Mouse (Mus musculus): ENCODE measurements around the gene C1qtnf3. TPM values are rescaled to one million over a fixed set of nuclear protein-coding genes. Genes with fewer than 3 reads are reported as not detected.

C1qtnf3 gene
- polyA plus RNA-seq, 1 experiment = 0.08 TPM

GRCm38 (mm10) chr15:10940148-10941108, 11.7 kb upstream of the C1qtnf3 start:
- 90% methylated on average over 15 of the region's 15 CpGs for WGBS
- Histone ChIP-seq H3K4me3 (ENCODE audit: control insufficient read depth, insufficient read depth, low read length) (no peak overlapping the region), H3K27me3 (ENCODE audit: control insufficient read depth, insufficient read depth, low read length) (no peaks in the 10 kb centered on the region), H3K4me1 (replicated peaks; ENCODE audit: control insufficient read depth, insufficient read depth, low read length) (no peaks in the 10 kb centered on the region), H3K27ac (ENCODE audit: control insufficient read depth, insufficient read depth, low read length) (no peak overlapping the region), H3K36me3 (ENCODE audit: control insufficient read depth, insufficient read depth, low read length) (no peaks in the 10 kb centered on the region)
- no peak for TF ChIP-seq POLR2A (IDR thresholded peaks at IDR 0.05; ENCODE audit: control insufficient read depth, extremely low read depth, insufficient read depth, low read length, poor library complexity)
- no peak for TF ChIP-seq CTCF (IDR thresholded peaks at IDR 0.05; ENCODE audit: borderline replicate concordance, control insufficient read depth, extremely low read depth, insufficient read depth, low read length, poor library complexity)
- DNase-seq = no peak

- no peak for DNase-seq
- no peaks in the 10 kb centered on the region for H3K4me1 ChIP-seq (replicated peaks; ENCODE audit: control insufficient read depth, insufficient read depth, low read length)
- WGBS = 92% methylated on average over 6 of the region's 6 CpGs
- TF ChIP-seq POLR2A (IDR thresholded peaks at IDR 0.05; ENCODE audit: control insufficient read depth, extremely low read depth, insufficient read depth, low read length, poor library complexity) (no peak), CTCF (IDR thresholded peaks at IDR 0.05; ENCODE audit: borderline replicate concordance, control insufficient read depth, extremely low read depth, insufficient read depth, low read length, poor library complexity) (no peak)
- H3K27me3 ChIP-seq (ENCODE audit: control insufficient read depth, insufficient read depth, low read length) = no peaks in the 10 kb centered on the region
- H3K36me3 ChIP-seq (ENCODE audit: control insufficient read depth, insufficient read depth, low read length) = no peaks in the 10 kb centered on the region
- H3K4me3 ChIP-seq (ENCODE audit: control insufficient read depth, insufficient read depth, low read length) = no peak overlapping the region
- H3K27ac ChIP-seq (ENCODE audit: control insufficient read depth, insufficient read depth, low read length) = no peak overlapping the region
These were observed 10.2 kb upstream of the C1qtnf3 start for GRCm38 (mm10) chr15:10941901-10942300.

GRCm38 (mm10) chr15:10947852-10948251, 4.3 kb upstream of the C1qtnf3 start:
- DNase-seq = no peak
- H3K4me1 ChIP-seq (replicated peaks; ENCODE audit: control insufficient read depth, insufficient read depth, low read length) = no peaks in the 10 kb centered on the region
- no peak overlapping the region for H3K27ac ChIP-seq (ENCODE audit: control insufficient read depth, insufficient read depth, low read length)
- no peaks in the 10 kb centered on the region for H3K36me3 ChIP-seq (ENCODE audit: control insufficient read depth, insufficient read depth, low read length)
- 91% methylated on average over 1 of the region's 1 CpGs for WGBS
- H3K4me3 ChIP-seq (ENCODE audit: control insufficient read depth, insufficient read depth, low read length) = no peak overlapping the region
- TF ChIP-seq CTCF (IDR thresholded peaks at IDR 0.05; ENCODE audit: borderline replicate concordance, control insufficient read depth, extremely low read depth, insufficient read depth, low read length, poor library complexity) (no peak), POLR2A (IDR thresholded peaks at IDR 0.05; ENCODE audit: control insufficient read depth, extremely low read depth, insufficient read depth, low read length, poor library complexity) (no peak)
- H3K27me3 ChIP-seq (ENCODE audit: control insufficient read depth, insufficient read depth, low read length) = no peaks in the 10 kb centered on the region

GRCm38 (mm10) chr15:10952760-10953305, 701 bp downstream of the C1qtnf3 start:
- Histone ChIP-seq H3K27me3 (ENCODE audit: control insufficient read depth, insufficient read depth, low read length) (no peaks in the 10 kb centered on the region), H3K36me3 (ENCODE audit: control insufficient read depth, insufficient read depth, low read length) (no peaks in the 10 kb centered on the region), H3K27ac (ENCODE audit: control insufficient read depth, insufficient read depth, low read length) (no peak overlapping the region), H3K4me3 (ENCODE audit: control insufficient read depth, insufficient read depth, low read length) (no peak overlapping the region), H3K4me1 (replicated peaks; ENCODE audit: control insufficient read depth, insufficient read depth, low read length) (no peaks in the 10 kb centered on the region)
- WGBS = 52% methylated on average over 4 of the region's 4 CpGs
- TF ChIP-seq CTCF (IDR thresholded peaks at IDR 0.05; ENCODE audit: borderline replicate concordance, control insufficient read depth, extremely low read depth, insufficient read depth, low read length, poor library complexity) (no peak), POLR2A (IDR thresholded peaks at IDR 0.05; ENCODE audit: control insufficient read depth, extremely low read depth, insufficient read depth, low read length, poor library complexity) (no peak)
- no peak for DNase-seq

GRCm38 (mm10) chr15:10953465-10953864, 1.3 kb downstream of the C1qtnf3 start:
- TF ChIP-seq POLR2A (IDR thresholded peaks at IDR 0.05; ENCODE audit: control insufficient read depth, extremely low read depth, insufficient read depth, low read length, poor library complexity) (no peak), CTCF (IDR thresholded peaks at IDR 0.05; ENCODE audit: borderline replicate concordance, control insufficient read depth, extremely low read depth, insufficient read depth, low read length, poor library complexity) (no peak)
- H3K27me3 ChIP-seq (ENCODE audit: control insufficient read depth, insufficient read depth, low read length) = no peaks in the 10 kb centered on the region
- no peak overlapping the region for H3K27ac ChIP-seq (ENCODE audit: control insufficient read depth, insufficient read depth, low read length)
- no peaks in the 10 kb centered on the region for H3K4me1 ChIP-seq (replicated peaks; ENCODE audit: control insufficient read depth, insufficient read depth, low read length)
- H3K36me3 ChIP-seq (ENCODE audit: control insufficient read depth, insufficient read depth, low read length) = no peaks in the 10 kb centered on the region
- no peak overlapping the region for H3K4me3 ChIP-seq (ENCODE audit: control insufficient read depth, insufficient read depth, low read length)
- 3% methylated on average over 1 of the region's 1 CpGs for WGBS
- no peak for DNase-seq

GRCm38 (mm10) chr15:10954381-10955016, 2.4 kb downstream of the C1qtnf3 start:
- H3K27ac ChIP-seq (ENCODE audit: control insufficient read depth, insufficient read depth, low read length) = no peak overlapping the region
- WGBS = 89% methylated on average over 6 of the region's 6 CpGs
- no peak for DNase-seq
- H3K4me1 ChIP-seq (replicated peaks; ENCODE audit: control insufficient read depth, insufficient read depth, low read length) = no peaks in the 10 kb centered on the region
- H3K27me3 ChIP-seq (ENCODE audit: control insufficient read depth, insufficient read depth, low read length) = no peaks in the 10 kb centered on the region
- no peaks in the 10 kb centered on the region for H3K36me3 ChIP-seq (ENCODE audit: control insufficient read depth, insufficient read depth, low read length)
- H3K4me3 ChIP-seq (ENCODE audit: control insufficient read depth, insufficient read depth, low read length) = no peak overlapping the region
- TF ChIP-seq POLR2A (IDR thresholded peaks at IDR 0.05; ENCODE audit: control insufficient read depth, extremely low read depth, insufficient read depth, low read length, poor library complexity) (no peak), CTCF (IDR thresholded peaks at IDR 0.05; ENCODE audit: borderline replicate concordance, control insufficient read depth, extremely low read depth, insufficient read depth, low read length, poor library complexity) (no peak)
